Mouse (Mus musculus) liver, embryonic 14.5 days (tissue): ENCODE measurements around the gene Rras2. TPM values are rescaled to one million over a fixed set of nuclear protein-coding genes. Genes with fewer than 3 reads are reported as not detected.

Experiments
- ATAC-seq: fragments of 200-750 bp; cut with Nextera tagmentation; 2 replicates; pipeline ENCODE4 v1.8.0; 2017; ENCODE audit warnings: moderate number of reproducible peaks, mild to moderate bottlenecking, moderate library complexity; ENCODE audit not compliant: insufficient read depth
- DNase-seq, 3 experiments: peaks; one replicate each; pipeline ENCODE4 v3.0.0-alpha.2; 2012 to 2013; ENCODE audit warnings: low read depth in 3 of 3, low spot score in 3 of 3
- H3K27ac ChIP-seq: fragments of 300-500 bp; sonication (generic); 2 replicates; pipeline ENCODE4 v1.5.1; 2014; ENCODE audit warnings: moderate library complexity, mild to moderate bottlenecking, control low read depth, inconsistent platforms
- H3K27me3 ChIP-seq: fragments of 300-500 bp; sonication (generic); 2 replicates; pipeline ENCODE4 v1.6.1; 2014; ENCODE audit warnings: mild to moderate bottlenecking, low read length, moderate library complexity; ENCODE audit not compliant: control insufficient read depth, insufficient read depth
- H3K36me3 ChIP-seq: fragments of 300-500 bp; sonication (generic); replicated peaks from 2 replicates; pipeline ENCODE4 v1.6.1; 2014; ENCODE audit warnings: low read depth; ENCODE audit not compliant: control insufficient read depth, insufficient read depth
- H3K4me1 ChIP-seq, 2 experiments: fragments of 200-500 bp in 1 of 2; fragments of 300-500 bp in 1 of 2; sonication (generic) in 1 of 2; replicated peaks; 2 replicates each; pipeline ENCODE4 v1.6.1; 2012 to 2014; ENCODE audit warnings: antibody characterized with exemption in 1 of 2, inconsistent platforms in 1 of 2, low read length in 1 of 2; ENCODE audit not compliant: control insufficient read depth in 2 of 2, insufficient read depth in 2 of 2
- H3K4me2 ChIP-seq: fragments of 300-500 bp; sonication (generic); 2 replicates; pipeline ENCODE4 v1.6.1; 2014; ENCODE audit warnings: low read depth, mild to moderate bottlenecking, control low read depth, moderate library complexity
- H3K4me3 ChIP-seq, 2 experiments: fragments of 200-500 bp in 1 of 2; fragments of 300-500 bp in 1 of 2; sonication (generic) in 1 of 2; 2 replicates each; pipeline ENCODE4 v1.5.1; 2012 to 2014; ENCODE audit warnings: low read depth in 2 of 2, low read length in 2 of 2, mild to moderate bottlenecking in 2 of 2, control low read depth in 1 of 2, inconsistent platforms in 1 of 2, moderate library complexity in 1 of 2; ENCODE audit not compliant: insufficient read depth in 1 of 2
- H3K9ac ChIP-seq: fragments of 300-500 bp; sonication (generic); replicated peaks from 2 replicates; pipeline ENCODE4 v1.6.1; 2014; ENCODE audit warnings: mild to moderate bottlenecking, control low read depth, moderate library complexity
- H3K9me3 ChIP-seq: fragments of 300-500 bp; sonication (generic); 2 replicates; pipeline ENCODE4 v1.6.1; 2016; ENCODE audit warnings: low read length, mixed read lengths; ENCODE audit not compliant: control insufficient read depth
- CTCF ChIP-seq: IDR thresholded peaks from 2 replicates; pipeline ENCODE4 v1.5.1; 2016; ENCODE audit warnings: antibody characterized with exemption, low read depth, control low read depth
- EP300 ChIP-seq: IDR thresholded peaks from 2 replicates; pipeline ENCODE4 v1.6.1; 2016; ENCODE audit warnings: antibody characterized with exemption, low read depth
- WGBS: fragments of 180-500 bp; shearing (Covaris S2); extraction: QIAGEN DNeasy Blood & Tissue Kit; methylation state at CpG from one replicate; pipeline ENCODE4 v1.1.7; 2014; ENCODE audit not compliant: insufficient replicate concordance; 5-methylcytosine and 5-hydroxymethylcytosine counted together
- polyA plus RNA-seq, 2 experiments: library from polyadenylated mRNA; depleted of rRNA in 1 of 2; stranded (reverse) in 1 of 2; unstranded in 1 of 2; fragments of >200 nt; fragmentation: Nextera tagmentation in 1 of 2; extraction: Ambion mirVana in 1 of 2; gene quantifications; 2 replicates each; pipeline versions ENCODE4 v1.2.1 to v1.2.3; 2012 to 2014

The Rras2 gene
- polyA plus RNA-seq, 2 experiments: 5.3 to 7.9 TPM

DNA sequence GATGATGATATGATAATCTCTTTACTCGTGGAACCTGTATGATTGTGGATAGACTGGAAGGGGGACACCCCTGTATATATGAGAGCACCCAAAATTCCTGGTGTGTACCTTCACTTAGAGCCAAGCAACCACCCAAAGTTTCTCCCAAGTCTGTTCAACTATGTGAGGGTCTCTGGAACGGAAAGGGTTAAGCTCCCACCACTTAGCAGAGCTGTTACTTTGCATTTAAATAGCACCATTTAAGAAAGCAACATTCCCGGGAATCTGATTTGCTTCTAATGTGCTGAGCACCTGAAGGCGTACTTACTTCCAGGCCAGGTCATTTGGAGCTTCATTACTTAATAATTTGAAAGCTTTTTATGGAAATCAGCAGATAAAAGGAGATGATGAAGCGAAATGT lies 113.4 kb downstream of the Rras2 start:
- ATAC-seq: no peak
- Histone ChIP-seq H3K4me2 (no peak overlapping the region), H3K9ac (no peak overlapping the region), H3K27ac (no peak overlapping the region), H3K9me3 (no peaks in the 10 kb centered on the region), H3K4me1 (no peaks in the 10 kb centered on the region), H3K36me3 (no peaks in the 10 kb centered on the region), H3K27me3 (no peaks in the 10 kb centered on the region), H3K4me3 (no peak overlapping the region)
- TF ChIP-seq CTCF (no peak), EP300 (no peak)
- no peak for DNase-seq
- WGBS: 13% methylated on average over 5 of the region's 5 CpGs

DNA sequence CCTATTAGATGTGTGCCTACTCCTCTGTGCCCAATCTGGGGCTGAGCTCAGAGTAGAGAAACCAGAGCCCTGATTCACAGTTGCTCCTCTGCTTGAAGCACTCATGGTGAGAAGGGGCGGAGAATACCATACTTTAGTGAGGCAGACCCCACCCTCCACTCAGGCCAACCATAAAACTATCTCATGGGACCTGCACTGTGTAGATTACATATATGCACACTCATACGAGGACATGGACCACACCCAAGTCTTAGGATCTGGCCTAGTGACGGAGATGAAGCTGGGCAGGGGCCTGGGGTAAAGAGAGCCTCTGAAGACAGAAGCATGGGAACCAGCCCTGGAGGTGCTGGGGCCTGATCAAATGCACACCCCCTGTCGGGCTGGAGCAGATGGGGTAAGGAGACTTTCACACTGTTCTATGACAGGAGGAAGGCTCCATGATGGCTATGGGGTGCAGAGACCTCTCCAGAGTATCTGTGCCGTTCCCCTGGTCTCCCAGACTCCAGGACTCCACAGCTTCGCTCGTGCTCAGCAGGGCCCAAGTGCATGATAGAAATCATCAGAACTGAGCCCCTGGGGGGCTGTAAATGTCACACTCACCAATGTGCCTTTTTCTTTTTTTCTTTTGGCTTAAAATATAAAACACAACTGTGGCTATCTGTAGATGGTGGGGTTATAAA lies 119.8 kb downstream of the Rras2 start:
- 32% methylated on average over 7 of the region's 7 CpGs for WGBS
- DNase-seq (peak; percentile 33 to 43 (median 43)), ATAC-seq (peak; percentile 99)
- Histone ChIP-seq H3K4me3 (no peak overlapping the region), H3K9ac (no peak overlapping the region), H3K4me2 (peak overlapping the region; percentile 29; the same call in 1 of the 2 replicates), H3K27me3 (no peaks in the 10 kb centered on the region), H3K36me3 (no peaks in the 10 kb centered on the region), H3K4me1 (peaks cover 2 to 9% of the 10 kb centered on the region in 2 experiments; a peak in 3 of 4 replicates), H3K9me3 (no peaks in the 10 kb centered on the region), H3K27ac (no peak overlapping the region)
- TF ChIP-seq CTCF (no peak), EP300 (peak; percentile 35; the same call in 1 of the 2 replicates)

Other genes starting within 250 kb of the Rras2 start
- 16.0 and 28.1 TPM in 2 replicates for gene Copb1, start 136.9 kb upstream of the Rras2 start, polyA plus RNA-seq (2012; rRNA removed)
- 48.9 and 55.0 TPM in 2 replicates for gene Copb1, start 136.9 kb upstream of the Rras2 start, polyA plus RNA-seq (2014; fragmentation: Nextera tagmentation; extraction: Ambion mirVana)
- gene Psma1, start 158.3 kb upstream of the Rras2 start, polyA plus RNA-seq (2012; rRNA removed): 94.7 and 146 TPM in 2 replicates
- gene Psma1, start 158.3 kb upstream of the Rras2 start, polyA plus RNA-seq (2014; fragmentation: Nextera tagmentation; extraction: Ambion mirVana): 281 and 289 TPM in 2 replicates